Comparison of ENCODE assay signal across 20 mouse cellular contexts in genomic region chr13:40112336-40112735, GRCm38 (mm10).
"Had no signal": no experiment of that assay in that cellular context is flagged by ENCODE, and none has a peak within 500 bp of the region (broad histone marks: within the 10 kb centered on the region; RNA-seq: fewer than 3 reads in every experiment).

No protein-coding gene starts in this region.

- H3K36me3 ChIP-seq: liver, embryonic 13.5 days; lung, embryonic 15.5 days; midbrain, embryonic 10.5 days; midbrain, embryonic 13.5 days; neural tube, embryonic 13.5 days; stomach, embryonic 15.5 days had no signal

- H3K9me3 ChIP-seq: liver, embryonic 13.5 days; lung, embryonic 15.5 days; midbrain, embryonic 10.5 days; midbrain, embryonic 13.5 days; neural tube, embryonic 13.5 days; stomach, embryonic 15.5 days had no signal

- H3K4me1 ChIP-seq: liver, embryonic 13.5 days; lung, embryonic 15.5 days; megakaryocyte, embryonic 14.5 days; midbrain, embryonic 10.5 days; midbrain, embryonic 13.5 days; neural tube, embryonic 13.5 days; stomach, embryonic 15.5 days had no signal

- H3K27me3 ChIP-seq: liver, embryonic 13.5 days; lung, embryonic 15.5 days; megakaryocyte, embryonic 14.5 days; midbrain, embryonic 13.5 days; neural tube, embryonic 13.5 days; stomach, embryonic 15.5 days had no signal

- H3K4me2 ChIP-seq: liver, embryonic 13.5 days; lung, embryonic 15.5 days; midbrain, embryonic 13.5 days; neural tube, embryonic 13.5 days; stomach, embryonic 15.5 days had no signal

- DNase-seq: kidney, adult 8-10 months; layer of hippocampus, postnatal 36 days; liver, embryonic 13.5 days; lung, postnatal 10 days; lung, postnatal 36 days; retina, postnatal 1 day; right cerebral cortex, postnatal 25 days; spleen, adult 18-20 months; thymus, adult 18-20 months; thymus, postnatal 36 days had no signal

- H3K9ac ChIP-seq: liver, embryonic 13.5 days; lung, embryonic 15.5 days; midbrain, embryonic 13.5 days; neural tube, embryonic 13.5 days; stomach, embryonic 15.5 days had no signal

- H3K27ac ChIP-seq: left cerebral cortex, adult 2 months; liver, embryonic 13.5 days; lung, embryonic 15.5 days; midbrain, embryonic 10.5 days; midbrain, embryonic 13.5 days; neural tube, embryonic 13.5 days; stomach, embryonic 15.5 days had no signal

- H3K4me3 ChIP-seq: left cerebral cortex, adult 2 months; liver, embryonic 13.5 days; lung, embryonic 15.5 days; megakaryocyte, embryonic 14.5 days; midbrain, embryonic 10.5 days; midbrain, embryonic 13.5 days; myocyte; neural tube, embryonic 13.5 days; stomach, embryonic 15.5 days had no signal

- ATAC-seq: intestine, embryonic 16.5 days; midbrain, embryonic 13.5 days; midbrain, embryonic 16.5 days had no signal
